8 mouse cellular contexts compared by ENCODE assay signal in genomic region chr19:8965771-8966170, GRCm38 (mm10). TPM values are rescaled to one million over a fixed set of nuclear protein-coding genes. Genes with fewer than 3 reads are reported as not detected.
DNase-seq lines count a peak whose midpoint lies in the region; ATAC-seq and TF ChIP-seq lines count a peak whose summit lies in the region.

No protein-coding gene starts in this region.

- 78% methylated on average over 8 of the region's 8 CpGs for WGBS in embryonic facial prominence, embryonic 12.5 days
- WGBS in hindbrain, embryonic 15.5 days = 84% methylated on average over 8 of the region's 8 CpGs
- WGBS in macrophage (ENCODE audit: missing documents) = 76% methylated on average over 8 of the region's 8 CpGs

- TF ChIP-seq CTCF in gastrocnemius, adult 2 months (IDR thresholded peaks at IDR 0.05) = no peak

- H3K4me2 ChIP-seq in embryonic facial prominence, embryonic 12.5 days (replicated peaks) = peak overlapping the region; percentile 84
- H3K4me2 ChIP-seq in hindbrain, embryonic 15.5 days = peak overlapping the region; percentile 68

- intact Hi-C loops in gastrocnemius, adult 2 months (cut with DNase I) = loop anchor here (2.0 kb wide), 1 partner anchor 45 kb away; the partner anchor contains the start of gene B3gat3

- no peaks in the 10 kb centered on the region for H3K27me3 ChIP-seq in embryonic facial prominence, embryonic 12.5 days
- no peaks in the 10 kb centered on the region for H3K27me3 ChIP-seq in hindbrain, embryonic 15.5 days

- H3K4me1 ChIP-seq in embryonic facial prominence, embryonic 12.5 days = peaks cover 20% of the 10 kb centered on the region
- H3K4me1 ChIP-seq in hindbrain, embryonic 15.5 days (replicated peaks) = peaks cover 24% of the 10 kb centered on the region

- peak overlapping the region; percentile 98 for H3K27ac ChIP-seq in gastrocnemius, adult 2 months
- H3K27ac ChIP-seq in embryonic facial prominence, embryonic 12.5 days = peak overlapping the region; percentile 94
- H3K27ac ChIP-seq in hindbrain, embryonic 15.5 days (replicated peaks) = peak overlapping the region; percentile 80; the same call in 1 of the 2 replicates
- peak overlapping the region; percentile 93 for H3K27ac ChIP-seq in macrophage

- peaks cover 62% of the 10 kb centered on the region for H3K79me2 ChIP-seq in macrophage (ENCODE audit: inconsistent target)

- H3K4me3 ChIP-seq in gastrocnemius, adult 2 months = peak overlapping the region; percentile 92
- peak overlapping the region; percentile 73 for H3K4me3 ChIP-seq in embryonic facial prominence, embryonic 12.5 days
- peak overlapping the region; percentile 79 for H3K4me3 ChIP-seq in hindbrain, embryonic 15.5 days
- peak overlapping the region; percentile 73 for H3K4me3 ChIP-seq in macrophage (ENCODE audit: inconsistent target)

- H3K9me3 ChIP-seq in embryonic facial prominence, embryonic 12.5 days = no peaks in the 10 kb centered on the region
- no peaks in the 10 kb centered on the region for H3K9me3 ChIP-seq in hindbrain, embryonic 15.5 days

- DNase-seq in gastrocnemius, adult 2 months = peak; percentile 60
- no peak for DNase-seq in gastrocnemius, adult 18-20 months (ENCODE audit: low spot score)
- DNase-seq in 3T3-L1 (ENCODE audit: low read depth, low spot score) = peak; percentile 52
- no peak for DNase-seq in urinary bladder, postnatal 25 days (ENCODE audit: low spot score)
- no peak for DNase-seq in retina, postnatal 1 day

- ATAC-seq in embryonic facial prominence, embryonic 12.5 days (ENCODE audit: insufficient number of reproducible peaks, insufficient read depth, low FRiP score, low TSS enrichment) = no peak
- ATAC-seq in hindbrain, embryonic 15.5 days (ENCODE audit: low FRiP score, low read depth) = no peak

- peak overlapping the region; percentile 64 for H3K9ac ChIP-seq in embryonic facial prominence, embryonic 12.5 days
- H3K9ac ChIP-seq in hindbrain, embryonic 15.5 days = no peak overlapping the region

- H3K36me3 ChIP-seq in embryonic facial prominence, embryonic 12.5 days = peaks cover 69% of the 10 kb centered on the region
- H3K36me3 ChIP-seq in hindbrain, embryonic 15.5 days = peaks cover 74% of the 10 kb centered on the region
- H3K36me3 ChIP-seq in macrophage (ENCODE audit: inconsistent target) = peaks cover 68% of the 10 kb centered on the region

RNA-seq across cellular contexts. Expression of gene Eef1g, which starts 1.1 kb away (rescaled TPM):
- total RNA-seq in gastrocnemius, adult 2 months (2021) = 100 to 1,000 TPM; 423 to 463 TPM
- 100 to 1,000 TPM; 452 to 469 TPM for total RNA-seq in gastrocnemius, adult 18-20 months (2021)
- polyA plus RNA-seq in embryonic facial prominence, embryonic 12.5 days (2016; fragmentation: Nextera tagmentation; extraction: Ambion mirVana) = 471 and 477 TPM in 2 replicates
- polyA plus RNA-seq in hindbrain, embryonic 15.5 days (2015; fragmentation: Nextera tagmentation; extraction: Ambion mirVana) = 289 TPM in 2 replicates
- 100 to 1,000 TPM in 21 of 26 experiments, 10 to 100 TPM in 5; 53.9 to 227 (median 126) TPM for total RNA-seq in macrophage (2018; cell fraction: chromatin; rRNA removed)
- 100 to 1,000 TPM; 190 to 422 (median 272) TPM for total RNA-seq in macrophage (2018; cell fraction: cytosol; rRNA removed)
- 100 to 1,000 TPM in 21 of 26 experiments, 10 to 100 TPM in 5; 78.8 to 331 (median 129) TPM for total RNA-seq in macrophage (2018; cell fraction: nucleus; rRNA removed)
- 224 to 506 TPM (median 366 TPM) in 3 replicates for polyA plus RNA-seq in macrophage (2018)

RNA-seq across cellular contexts. Expression of gene Tut1, which starts 12.1 kb away (rescaled TPM):
- 10 to 100 TPM in 1 of 2 experiments, 1 to 10 TPM in 1; 7.9 to 10.4 TPM for total RNA-seq in gastrocnemius, adult 2 months (2021)
- total RNA-seq in gastrocnemius, adult 18-20 months (2021) = 1 to 10 TPM; 7.6 to 8.2 TPM
- polyA plus RNA-seq in embryonic facial prominence, embryonic 12.5 days (2016; fragmentation: Nextera tagmentation; extraction: Ambion mirVana) = 35.6 and 38.1 TPM in 2 replicates
- polyA plus RNA-seq in hindbrain, embryonic 15.5 days (2015; fragmentation: Nextera tagmentation; extraction: Ambion mirVana) = 24.9 and 25.4 TPM in 2 replicates
- 10 to 100 TPM in 25 of 26 experiments, 1 to 10 TPM in 1; 8.5 to 41.5 (median 30.1) TPM for total RNA-seq in macrophage (2018; cell fraction: chromatin; rRNA removed)
- total RNA-seq in macrophage (2018; cell fraction: cytosol; rRNA removed) = 10 to 100 TPM in 17 of 26 experiments, 1 to 10 TPM in 9; 4.9 to 15.3 (median 11.1) TPM
- total RNA-seq in macrophage (2018; cell fraction: nucleus; rRNA removed) = 10 to 100 TPM; 10.2 to 38.9 (median 21.4) TPM
- polyA plus RNA-seq in macrophage (2018) = 11.5 to 14.4 TPM (median 13.4 TPM) in 3 replicates

RNA-seq across cellular contexts. Expression of gene Ahnak, which starts 23.3 kb away (rescaled TPM):
- 100 to 1,000 TPM; 212 to 217 TPM for total RNA-seq in gastrocnemius, adult 2 months (2021)
- total RNA-seq in gastrocnemius, adult 18-20 months (2021) = 100 to 1,000 TPM; 199 to 202 TPM
- polyA plus RNA-seq in embryonic facial prominence, embryonic 12.5 days (2016; fragmentation: Nextera tagmentation; extraction: Ambion mirVana) = 24.4 and 27.7 TPM in 2 replicates
- polyA plus RNA-seq in hindbrain, embryonic 15.5 days (2015; fragmentation: Nextera tagmentation; extraction: Ambion mirVana) = 4.6 TPM in 2 replicates
- 1,000 to 10,000 TPM in 14 of 26 experiments, 100 to 1,000 TPM in 12; 456 to 7,544 (median 1,268) TPM for total RNA-seq in macrophage (2018; cell fraction: chromatin; rRNA removed)
- total RNA-seq in macrophage (2018; cell fraction: cytosol; rRNA removed) = 100 to 1,000 TPM; 156 to 966 (median 391) TPM
- total RNA-seq in macrophage (2018; cell fraction: nucleus; rRNA removed) = 1,000 to 10,000 TPM in 9 of 26 experiments, 100 to 1,000 TPM in 17; 420 to 2,179 (median 869) TPM
- 97.5 to 169 TPM (median 125 TPM) in 3 replicates for polyA plus RNA-seq in macrophage (2018)

RNA-seq across cellular contexts. Expression of gene Mta2, which starts 24.1 kb away (rescaled TPM):
- total RNA-seq in gastrocnemius, adult 2 months (2021) = 10 to 100 TPM; 23.5 to 27.2 TPM
- 10 to 100 TPM; 21.6 to 24.2 TPM for total RNA-seq in gastrocnemius, adult 18-20 months (2021)
- polyA plus RNA-seq in embryonic facial prominence, embryonic 12.5 days (2016; fragmentation: Nextera tagmentation; extraction: Ambion mirVana) = 202 and 211 TPM in 2 replicates
- 103 and 109 TPM in 2 replicates for polyA plus RNA-seq in hindbrain, embryonic 15.5 days (2015; fragmentation: Nextera tagmentation; extraction: Ambion mirVana)
- total RNA-seq in macrophage (2018; cell fraction: chromatin; rRNA removed) = 100 to 1,000 TPM in 24 of 26 experiments, 10 to 100 TPM in 2; 88.3 to 226 (median 144) TPM
- 10 to 100 TPM; 44.2 to 69.6 (median 59.4) TPM for total RNA-seq in macrophage (2018; cell fraction: cytosol; rRNA removed)
- total RNA-seq in macrophage (2018; cell fraction: nucleus; rRNA removed) = 100 to 1,000 TPM in 7 of 26 experiments, 10 to 100 TPM in 19; 59.1 to 117 (median 82.6) TPM
- 63.1 to 68.2 TPM (median 63.7 TPM) in 3 replicates for polyA plus RNA-seq in macrophage (2018)

RNA-seq across cellular contexts. Expression of gene Eml3, which starts 36.4 kb away (rescaled TPM):
- total RNA-seq in gastrocnemius, adult 2 months (2021) = 1 to 10 TPM; 3.4 to 6.2 TPM
- 1 to 10 TPM; 3.1 to 4.5 TPM for total RNA-seq in gastrocnemius, adult 18-20 months (2021)
- polyA plus RNA-seq in embryonic facial prominence, embryonic 12.5 days (2016; fragmentation: Nextera tagmentation; extraction: Ambion mirVana) = 29.0 and 29.7 TPM in 2 replicates
- polyA plus RNA-seq in hindbrain, embryonic 15.5 days (2015; fragmentation: Nextera tagmentation; extraction: Ambion mirVana) = 9.9 and 12.8 TPM in 2 replicates
- total RNA-seq in macrophage (2018; cell fraction: chromatin; rRNA removed) = 100 to 1,000 TPM in 9 of 26 experiments, 10 to 100 TPM in 17; 50.6 to 172 (median 87.4) TPM
- 10 to 100 TPM; 10.0 to 28.9 (median 19.9) TPM for total RNA-seq in macrophage (2018; cell fraction: cytosol; rRNA removed)
- total RNA-seq in macrophage (2018; cell fraction: nucleus; rRNA removed) = 10 to 100 TPM; 26.1 to 93.8 (median 46.9) TPM
- 17.0 to 32.0 TPM (median 23.3 TPM) in 3 replicates for polyA plus RNA-seq in macrophage (2018)

Comparison
In these comparisons a context has a peak if more than half of its experiments do, and no peak if none do; other contexts are left out.
1. DNase-seq: peak in gastrocnemius, adult 2 months (single experiment) and 3T3-L1 (single experiment); none in gastrocnemius, adult 18-20 months (single experiment), urinary bladder, postnatal 25 days (single experiment) and retina, postnatal 1 day (single experiment).
2. Peak in every context shown above with its lines, with median percentiles within 50 percentile points of each other: H3K27ac ChIP-seq and H3K4me3 ChIP-seq.